Mouse (Mus musculus): ENCODE data around the gene Capn12. TPM values are rescaled to one million over a fixed set of nuclear protein-coding genes. Genes with fewer than 3 reads are reported as not detected.

The Capn12 gene
- total and polyA plus RNA-seq, 3 experiments: 0.02 to 0.22 TPM; not detected in 1

DNA sequence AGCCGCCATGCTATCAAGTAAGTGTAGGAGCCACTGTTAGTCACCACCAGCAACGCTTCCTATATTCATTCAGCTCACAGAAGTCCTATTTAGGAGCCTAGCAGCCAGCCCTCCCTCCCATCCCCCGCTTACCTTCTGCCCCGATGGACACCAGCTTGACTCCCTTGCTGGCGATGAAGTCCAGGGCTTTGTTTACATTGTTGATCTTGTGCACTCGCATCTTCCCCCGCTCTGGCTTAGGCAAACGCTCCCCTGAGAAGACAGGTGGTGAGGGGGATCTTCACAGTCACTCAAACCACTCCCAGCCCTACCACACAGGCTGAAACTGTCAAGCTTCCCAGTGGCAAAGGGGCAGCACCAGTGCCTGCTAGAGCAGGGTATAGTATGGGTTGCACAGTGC lies 37.3 kb downstream of the Capn12 start:
- Histone ChIP-seq H3K4me1 (ENCODE audit: insufficient read depth, low read depth, low read length) (peaks cover 32% of the 10 kb centered on the region), H3K36me3 (replicated peaks) (peaks cover 98% of the 10 kb centered on the region), H3K9me3 (replicated peaks) (no peaks in the 10 kb centered on the region), H3K27me3 (ENCODE audit: insufficient read depth, low read length) (no peaks in the 10 kb centered on the region), H3K4me3 (ENCODE audit: low read depth, low read length) (no peak overlapping the region)
- no peak for TF ChIP-seq CTCF (IDR thresholded peaks at IDR 0.05; ENCODE audit: low read depth, low read length)
- no peak for TF ChIP-seq GATA2 (IDR thresholded peaks at IDR 0.05; ENCODE audit: borderline replicate concordance, low read depth, low read length)
- TF ChIP-seq GATA1 (IDR thresholded peaks at IDR 0.05; ENCODE audit: borderline replicate concordance, low read length): no peak
- TF ChIP-seq POLR2AphosphoS5 (IDR thresholded peaks at IDR 0.05; ENCODE audit: insufficient replicate concordance, low read depth, low read length): no peak
- no peak for TF ChIP-seq TAL1 (conservative IDR thresholded peaks at IDR 0.05; ENCODE audit: low read depth, low read length)
- ATAC-seq (ENCODE audit: extremely low read depth, insufficient number of reproducible peaks, low FRiP score, poor library complexity, severe bottlenecking) (no peak), DNase-seq (ENCODE audit: low spot score) (no peak)

DNA sequence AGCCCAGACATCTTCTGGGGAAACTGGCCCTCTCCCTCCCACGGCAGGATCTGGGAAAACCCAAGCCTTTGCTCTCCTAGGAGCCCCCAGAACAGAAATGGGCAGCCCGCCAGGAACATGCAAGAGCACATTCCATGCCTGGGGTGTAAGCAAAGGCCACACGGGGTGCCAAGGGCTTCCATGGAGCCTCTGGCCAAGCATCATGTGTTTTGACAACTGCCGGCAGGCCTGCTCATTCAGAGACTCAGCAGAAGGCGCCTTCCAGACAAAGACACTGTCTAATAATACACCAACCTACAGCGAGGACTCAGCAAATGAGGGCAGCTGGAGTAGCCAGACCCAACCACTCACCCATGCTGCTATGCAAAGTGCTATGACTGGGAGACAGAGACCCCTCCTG lies 38.6 kb downstream of the Capn12 start:
- peaks cover 39% of the 10 kb centered on the region for H3K4me1 ChIP-seq (ENCODE audit: insufficient read depth, low read depth, low read length)
- no peaks in the 10 kb centered on the region for H3K27me3 ChIP-seq (ENCODE audit: insufficient read depth, low read length)
- DNase-seq (ENCODE audit: low spot score): no peak
- no peak for ATAC-seq (ENCODE audit: extremely low read depth, insufficient number of reproducible peaks, low FRiP score, poor library complexity, severe bottlenecking)
- TF ChIP-seq TAL1 (conservative IDR thresholded peaks at IDR 0.05; ENCODE audit: low read depth, low read length): no peak
- TF ChIP-seq GATA1 (IDR thresholded peaks at IDR 0.05; ENCODE audit: borderline replicate concordance, low read length): no peak
- TF ChIP-seq POLR2AphosphoS5 (IDR thresholded peaks at IDR 0.05; ENCODE audit: insufficient replicate concordance, low read depth, low read length): no peak
- no peak for TF ChIP-seq GATA2 (IDR thresholded peaks at IDR 0.05; ENCODE audit: borderline replicate concordance, low read depth, low read length)
- no peak for TF ChIP-seq CTCF (IDR thresholded peaks at IDR 0.05; ENCODE audit: low read depth, low read length)
- no peaks in the 10 kb centered on the region for H3K9me3 ChIP-seq (replicated peaks)
- no peak overlapping the region for H3K4me3 ChIP-seq (ENCODE audit: low read depth, low read length)
- peaks cover 98% of the 10 kb centered on the region for H3K36me3 ChIP-seq (replicated peaks)

DNA sequence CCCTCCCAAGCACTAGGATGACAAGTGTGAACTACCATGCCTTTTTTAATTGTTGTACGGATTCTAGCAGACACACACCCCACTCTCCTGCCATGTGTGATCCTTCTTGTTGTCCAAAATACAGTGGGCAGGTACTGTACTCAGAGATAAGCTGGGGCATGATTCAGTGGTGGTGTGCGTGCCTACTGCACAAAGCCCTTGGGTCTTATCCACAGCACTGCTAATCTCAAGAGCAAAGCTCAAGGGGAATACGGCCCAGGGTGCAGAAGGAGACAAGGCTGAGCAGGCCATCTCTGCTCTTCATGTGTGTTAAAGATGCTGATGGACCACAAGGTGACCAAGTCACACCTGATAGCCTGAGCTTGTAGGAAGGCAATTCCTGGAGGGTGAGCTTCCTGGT lies 40.0 kb downstream of the Capn12 start:
- no peaks in the 10 kb centered on the region for H3K9me3 ChIP-seq (replicated peaks)
- peaks cover 44% of the 10 kb centered on the region for H3K4me1 ChIP-seq (ENCODE audit: insufficient read depth, low read depth, low read length)
- no peak overlapping the region for H3K4me3 ChIP-seq (ENCODE audit: low read depth, low read length)
- TF ChIP-seq GATA2 (IDR thresholded peaks at IDR 0.05; ENCODE audit: borderline replicate concordance, low read depth, low read length) (no peak), TAL1 (conservative IDR thresholded peaks at IDR 0.05; ENCODE audit: low read depth, low read length) (no peak), POLR2AphosphoS5 (IDR thresholded peaks at IDR 0.05; ENCODE audit: insufficient replicate concordance, low read depth, low read length) (no peak), GATA1 (IDR thresholded peaks at IDR 0.05; ENCODE audit: borderline replicate concordance, low read length) (no peak), CTCF (IDR thresholded peaks at IDR 0.05; ENCODE audit: low read depth, low read length) (no peak)
- H3K36me3 ChIP-seq (replicated peaks): peaks cover 97% of the 10 kb centered on the region
- DNase-seq (ENCODE audit: low spot score) (no peak), ATAC-seq (ENCODE audit: extremely low read depth, insufficient number of reproducible peaks, low FRiP score, poor library complexity, severe bottlenecking) (no peak)
- H3K27me3 ChIP-seq (ENCODE audit: insufficient read depth, low read length): no peaks in the 10 kb centered on the region

DNA sequence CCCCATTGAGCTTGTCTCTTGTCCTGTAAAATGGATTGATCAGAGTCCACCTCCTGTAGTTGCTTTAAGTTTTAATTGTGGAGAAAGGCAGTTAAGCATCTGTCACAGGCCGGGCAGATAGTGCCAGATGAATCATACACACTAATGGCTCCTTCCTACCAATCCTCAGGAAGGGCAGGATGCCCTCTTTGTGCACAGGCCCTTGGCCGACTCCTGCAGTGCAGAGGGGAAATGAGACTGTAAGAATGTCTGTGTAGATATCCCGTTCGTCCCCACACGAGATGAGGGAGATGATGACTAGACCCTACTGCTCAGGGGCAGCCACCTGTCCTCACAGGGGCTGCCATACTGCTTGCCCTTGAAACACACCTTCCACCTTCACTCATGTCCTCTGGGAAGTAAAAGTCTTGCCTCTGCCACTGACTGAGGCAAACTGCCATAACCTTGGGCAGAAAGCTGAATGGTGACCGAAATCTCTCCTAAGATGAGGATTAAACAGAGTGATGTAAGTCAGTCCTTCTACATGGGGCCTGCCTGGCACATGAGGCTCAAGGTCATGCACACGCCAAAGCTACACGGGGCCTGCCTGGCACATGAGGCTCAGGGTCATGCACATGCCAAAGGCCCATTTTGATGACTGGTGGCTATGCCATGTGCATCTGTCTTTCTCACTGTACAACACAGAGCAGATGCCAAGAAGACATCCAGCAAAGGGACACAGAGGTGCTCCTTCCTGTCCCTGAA lies 40.7 kb downstream of the Capn12 start:
- TF ChIP-seq TAL1 (conservative IDR thresholded peaks at IDR 0.05; ENCODE audit: low read depth, low read length) (no peak), CTCF (IDR thresholded peaks at IDR 0.05; ENCODE audit: low read depth, low read length) (no peak), GATA2 (IDR thresholded peaks at IDR 0.05; ENCODE audit: borderline replicate concordance, low read depth, low read length) (no peak), GATA1 (IDR thresholded peaks at IDR 0.05; ENCODE audit: borderline replicate concordance, low read length) (no peak), POLR2AphosphoS5 (IDR thresholded peaks at IDR 0.05; ENCODE audit: insufficient replicate concordance, low read depth, low read length) (no peak)
- H3K4me3 ChIP-seq (ENCODE audit: low read depth, low read length): no peak overlapping the region
- H3K4me1 ChIP-seq (ENCODE audit: insufficient read depth, low read depth, low read length): peaks cover 45% of the 10 kb centered on the region
- no peak for ATAC-seq (ENCODE audit: extremely low read depth, insufficient number of reproducible peaks, low FRiP score, poor library complexity, severe bottlenecking)
- peaks cover 96% of the 10 kb centered on the region for H3K36me3 ChIP-seq (replicated peaks)
- no peak for DNase-seq (ENCODE audit: low spot score)
- no peaks in the 10 kb centered on the region for H3K27me3 ChIP-seq (ENCODE audit: insufficient read depth, low read length)
- no peaks in the 10 kb centered on the region for H3K9me3 ChIP-seq (replicated peaks)

DNA sequence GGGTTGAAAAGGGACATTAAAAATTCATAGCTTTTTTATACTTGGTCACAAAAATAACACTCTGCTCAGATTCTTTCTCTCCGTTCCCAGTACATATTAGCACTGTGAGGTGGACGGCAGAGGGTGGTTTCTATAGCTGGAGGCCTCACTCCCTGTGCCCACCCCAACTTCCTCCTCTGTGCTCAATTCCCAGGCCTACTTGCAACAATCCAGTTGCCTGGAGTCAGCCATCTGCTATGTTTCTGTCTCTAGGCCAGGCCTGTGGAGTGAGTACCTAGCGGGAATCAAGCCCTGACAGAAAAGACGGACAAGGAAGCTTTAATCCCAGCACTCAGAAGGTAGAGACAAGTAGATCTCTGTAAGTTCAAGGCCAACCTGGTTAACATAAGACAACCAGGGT lies 41.4 kb downstream of the Capn12 start:
- DNase-seq (ENCODE audit: low spot score) (no peak), ATAC-seq (ENCODE audit: extremely low read depth, insufficient number of reproducible peaks, low FRiP score, poor library complexity, severe bottlenecking) (no peak)
- H3K4me3 ChIP-seq (ENCODE audit: low read depth, low read length): no peak overlapping the region
- H3K36me3 ChIP-seq (replicated peaks): peaks cover 92% of the 10 kb centered on the region
- no peaks in the 10 kb centered on the region for H3K9me3 ChIP-seq (replicated peaks)
- no peaks in the 10 kb centered on the region for H3K27me3 ChIP-seq (ENCODE audit: insufficient read depth, low read length)
- H3K4me1 ChIP-seq (ENCODE audit: insufficient read depth, low read depth, low read length): peaks cover 45% of the 10 kb centered on the region
- TF ChIP-seq POLR2AphosphoS5 (IDR thresholded peaks at IDR 0.05; ENCODE audit: insufficient replicate concordance, low read depth, low read length) (no peak), TAL1 (conservative IDR thresholded peaks at IDR 0.05; ENCODE audit: low read depth, low read length) (no peak), CTCF (IDR thresholded peaks at IDR 0.05; ENCODE audit: low read depth, low read length) (no peak), GATA2 (IDR thresholded peaks at IDR 0.05; ENCODE audit: borderline replicate concordance, low read depth, low read length) (no peak), GATA1 (IDR thresholded peaks at IDR 0.05; ENCODE audit: borderline replicate concordance, low read length) (no peak)

DNA sequence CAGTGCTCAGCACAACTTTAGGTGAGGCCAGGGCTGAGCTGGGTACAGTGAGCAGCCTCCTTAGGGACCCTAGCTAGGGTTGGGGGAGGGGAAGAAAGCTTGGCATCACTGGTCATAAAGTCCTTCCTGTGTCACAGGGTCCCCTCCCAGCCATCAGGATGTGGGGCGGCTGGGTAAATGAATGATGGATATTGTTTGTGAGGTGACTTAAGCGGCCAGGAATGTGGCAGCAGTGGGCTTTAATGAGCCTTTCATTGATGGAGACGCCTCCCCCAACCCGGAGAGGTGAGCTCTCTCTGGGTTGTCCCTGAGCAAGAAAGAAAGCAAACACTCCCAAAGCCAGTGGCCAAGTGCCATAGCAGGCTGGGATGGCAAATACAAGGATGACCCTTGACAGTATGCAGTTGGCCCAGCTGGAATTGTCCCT lies 42.7 kb downstream of the Capn12 start:
- Histone ChIP-seq H3K9me3 (replicated peaks) (no peaks in the 10 kb centered on the region), H3K27me3 (ENCODE audit: insufficient read depth, low read length) (no peaks in the 10 kb centered on the region), H3K4me1 (ENCODE audit: insufficient read depth, low read depth, low read length) (peaks cover 43% of the 10 kb centered on the region), H3K4me3 (ENCODE audit: low read depth, low read length) (no peak overlapping the region), H3K36me3 (replicated peaks) (peaks cover 88% of the 10 kb centered on the region)
- TF ChIP-seq TAL1 (conservative IDR thresholded peaks at IDR 0.05; ENCODE audit: low read depth, low read length) (no peak), CTCF (IDR thresholded peaks at IDR 0.05; ENCODE audit: low read depth, low read length) (no peak), POLR2AphosphoS5 (IDR thresholded peaks at IDR 0.05; ENCODE audit: insufficient replicate concordance, low read depth, low read length) (no peak)
- DNase-seq (ENCODE audit: low spot score): no peak
- no peak for ATAC-seq (ENCODE audit: extremely low read depth, insufficient number of reproducible peaks, low FRiP score, poor library complexity, severe bottlenecking)
